Mouse (Mus musculus): Measurements from ENCODE around the gene Fbxo46. TPM values are rescaled to one million over a fixed set of nuclear protein-coding genes. Genes with fewer than 3 reads are reported as not detected.

The Fbxo46 gene
- polyA plus RNA-seq, 1 experiment from 2014 or later: 3.6 TPM

GRCm38 (mm10) chr7:19094826-19095750, 24.6 kb upstream of the Fbxo46 start:
- Histone ChIP-seq H3K9ac (replicated peaks) (peak overlapping the region; percentile 70), H3K36me3 (replicated peaks; ENCODE audit: insufficient read depth, low read length) (peaks cover 2% of the 10 kb centered on the region; the same call in 1 of the 2 replicates), H3K27ac (ENCODE audit: low read depth) (peak overlapping the region; percentile 89), H3K9me3 (ENCODE audit: low read length) (no peaks in the 10 kb centered on the region), H3K27me3 (ENCODE audit: insufficient read depth, low read length) (peaks cover 51% of the 10 kb centered on the region), H3K4me1 (ENCODE audit: insufficient read depth) (peaks cover 26% of the 10 kb centered on the region), H3K4me2 (ENCODE audit: low read depth, low read length) (peak overlapping the region; percentile 99), H3K4me3 (ENCODE audit: low read depth, low read length) (peak overlapping the region; percentile 68)
- DNase-seq: peak; percentile 60
- TF ChIP-seq CTCF (IDR thresholded peaks at IDR 0.05; ENCODE audit: low read depth): no peak
- no peak for TF ChIP-seq EP300 (IDR thresholded peaks at IDR 0.05; ENCODE audit: low read depth)
- peak; percentile 1; the same call in 1 of the 2 replicates for ATAC-seq
- WGBS (ENCODE audit: insufficient replicate concordance): 1% methylated on average over 74 of the region's 87 CpGs

- Histone ChIP-seq H3K27ac (ENCODE audit: low read depth) (no peak overlapping the region), H3K4me3 (ENCODE audit: low read depth, low read length) (peak overlapping the region; percentile 68), H3K4me1 (ENCODE audit: insufficient read depth) (peaks cover 26% of the 10 kb centered on the region), H3K9ac (replicated peaks) (peak overlapping the region; percentile 39; the same call in 1 of the 2 replicates), H3K9me3 (ENCODE audit: low read length) (no peaks in the 10 kb centered on the region), H3K27me3 (ENCODE audit: insufficient read depth, low read length) (peaks cover 48% of the 10 kb centered on the region), H3K4me2 (ENCODE audit: low read depth, low read length) (peak overlapping the region; percentile 99), H3K36me3 (replicated peaks; ENCODE audit: insufficient read depth, low read length) (no peaks in the 10 kb centered on the region; the same call in 1 of the 2 replicates)
- no peak for TF ChIP-seq EP300 (IDR thresholded peaks at IDR 0.05; ENCODE audit: low read depth)
- TF ChIP-seq CTCF (IDR thresholded peaks at IDR 0.05; ENCODE audit: low read depth): no peak
- WGBS (ENCODE audit: insufficient replicate concordance): 2% methylated on average over 19 of the region's 19 CpGs
- DNase-seq (peak; percentile 51), ATAC-seq (no peak)
These were observed 23.9 kb upstream of the Fbxo46 start for GRCm38 (mm10) chr7:19095751-19096110.

GRCm38 (mm10) chr7:19096421-19096976, 23.2 kb upstream of the Fbxo46 start:
- no peak for DNase-seq
- Histone ChIP-seq H3K4me3 (ENCODE audit: low read depth, low read length) (no peak overlapping the region), H3K4me1 (ENCODE audit: insufficient read depth) (peaks cover 26% of the 10 kb centered on the region), H3K27ac (ENCODE audit: low read depth) (no peak overlapping the region), H3K4me2 (ENCODE audit: low read depth, low read length) (peak overlapping the region; percentile 99; the same call in 1 of the 2 replicates), H3K27me3 (ENCODE audit: insufficient read depth, low read length) (peaks cover 40% of the 10 kb centered on the region), H3K9me3 (ENCODE audit: low read length) (no peaks in the 10 kb centered on the region), H3K9ac (replicated peaks) (no peak overlapping the region), H3K36me3 (replicated peaks; ENCODE audit: insufficient read depth, low read length) (no peaks in the 10 kb centered on the region; the same call in 1 of the 2 replicates)
- 65% methylated on average over 5 of the region's 5 CpGs for WGBS (ENCODE audit: insufficient replicate concordance)
- TF ChIP-seq EP300 (IDR thresholded peaks at IDR 0.05; ENCODE audit: low read depth) (no peak), CTCF (IDR thresholded peaks at IDR 0.05; ENCODE audit: low read depth) (no peak)
- ATAC-seq: no peak

DNA sequence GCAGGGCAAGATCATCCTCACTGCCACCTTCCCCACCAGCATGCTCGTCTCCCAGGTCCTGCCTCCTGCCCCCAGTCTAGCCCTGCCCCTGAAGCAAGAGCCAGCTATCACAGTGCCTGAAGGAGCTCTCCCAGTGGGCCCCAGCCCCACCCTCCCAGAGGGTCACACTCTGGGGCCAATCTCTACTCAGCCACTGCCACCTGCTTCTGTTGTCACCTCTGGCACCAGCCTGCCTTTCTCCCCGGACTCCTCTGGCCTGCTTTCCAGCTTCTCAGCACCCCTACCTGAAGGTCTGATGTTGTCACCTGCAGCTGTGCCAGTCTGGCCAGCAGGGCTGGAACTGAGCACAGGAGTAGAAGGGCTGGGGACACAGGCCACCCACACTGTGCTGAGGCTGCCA, 22.4 kb upstream of the Fbxo46 start:
- no peak for ATAC-seq
- peak; percentile 14 for DNase-seq
- TF ChIP-seq CTCF (IDR thresholded peaks at IDR 0.05; ENCODE audit: low read depth) (no peak), EP300 (IDR thresholded peaks at IDR 0.05; ENCODE audit: low read depth) (no peak)
- H3K36me3 ChIP-seq (replicated peaks; ENCODE audit: insufficient read depth, low read length): no peaks in the 10 kb centered on the region; the same call in 1 of the 2 replicates
- H3K4me1 ChIP-seq (ENCODE audit: insufficient read depth): peaks cover 26% of the 10 kb centered on the region
- 57% methylated on average over 2 of the region's 2 CpGs for WGBS (ENCODE audit: insufficient replicate concordance)
- H3K9ac ChIP-seq (replicated peaks): no peak overlapping the region
- peaks cover 33% of the 10 kb centered on the region for H3K27me3 ChIP-seq (ENCODE audit: insufficient read depth, low read length)
- H3K27ac ChIP-seq (ENCODE audit: low read depth): no peak overlapping the region
- H3K4me2 ChIP-seq (ENCODE audit: low read depth, low read length): no peak overlapping the region
- no peak overlapping the region for H3K4me3 ChIP-seq (ENCODE audit: low read depth, low read length)
- no peaks in the 10 kb centered on the region for H3K9me3 ChIP-seq (ENCODE audit: low read length)

DNA sequence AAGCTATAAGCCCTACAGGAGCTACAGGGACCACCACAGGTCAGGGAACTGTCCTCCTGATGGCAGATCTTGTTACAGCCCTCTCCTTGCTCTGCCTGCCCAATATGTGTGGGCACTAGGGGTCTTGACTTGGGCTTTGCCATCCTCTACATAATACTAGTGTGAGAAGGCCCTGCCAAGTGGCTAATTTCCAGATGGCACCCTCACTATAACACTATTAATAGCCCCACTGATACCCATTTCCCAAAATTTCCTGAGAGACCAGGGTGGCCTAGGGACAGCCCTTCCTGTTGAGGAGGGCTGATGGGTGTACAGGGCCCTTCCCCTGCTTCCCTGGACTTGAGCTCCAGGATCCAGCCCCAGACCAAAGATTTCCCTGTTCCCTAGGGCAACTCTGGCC, 21.8 kb upstream of the Fbxo46 start:
- no peaks in the 10 kb centered on the region for H3K9me3 ChIP-seq (ENCODE audit: low read length)
- H3K4me1 ChIP-seq (ENCODE audit: insufficient read depth): peaks cover 20% of the 10 kb centered on the region
- TF ChIP-seq CTCF (IDR thresholded peaks at IDR 0.05; ENCODE audit: low read depth): no peak
- no peak for TF ChIP-seq EP300 (IDR thresholded peaks at IDR 0.05; ENCODE audit: low read depth)
- no peak for DNase-seq
- H3K9ac ChIP-seq (replicated peaks): no peak overlapping the region
- H3K4me3 ChIP-seq (ENCODE audit: low read depth, low read length): no peak overlapping the region
- no peak overlapping the region for H3K4me2 ChIP-seq (ENCODE audit: low read depth, low read length)
- ATAC-seq: no peak
- peaks cover 26% of the 10 kb centered on the region for H3K27me3 ChIP-seq (ENCODE audit: insufficient read depth, low read length)
- no peaks in the 10 kb centered on the region; the same call in 1 of the 2 replicates for H3K36me3 ChIP-seq (replicated peaks; ENCODE audit: insufficient read depth, low read length)
- H3K27ac ChIP-seq (ENCODE audit: low read depth): no peak overlapping the region

DNA sequence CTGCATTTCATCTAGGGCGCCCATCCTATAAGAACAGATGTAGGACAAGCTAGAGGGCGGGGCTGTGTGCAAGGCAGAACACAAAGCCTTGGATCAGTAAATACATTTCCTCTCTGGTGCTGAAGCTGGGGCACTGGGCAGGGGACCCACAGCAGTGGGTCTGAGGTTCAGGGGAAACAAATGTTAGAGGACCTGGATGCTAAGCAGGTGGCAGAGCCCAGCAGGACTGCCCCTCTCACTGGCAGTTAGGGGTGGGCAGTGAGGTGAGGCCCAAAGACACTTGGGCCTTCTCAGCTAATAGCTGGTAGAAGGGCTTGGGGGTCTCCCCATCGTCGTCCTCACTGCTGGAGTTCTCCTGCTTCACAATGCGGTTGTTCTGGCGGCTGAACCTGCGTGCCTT, 20.8 kb upstream of the Fbxo46 start:
- no peak for TF ChIP-seq CTCF (IDR thresholded peaks at IDR 0.05; ENCODE audit: low read depth)
- TF ChIP-seq EP300 (IDR thresholded peaks at IDR 0.05; ENCODE audit: low read depth): no peak
- Histone ChIP-seq H3K4me1 (ENCODE audit: insufficient read depth) (peaks cover 15% of the 10 kb centered on the region), H3K36me3 (replicated peaks; ENCODE audit: insufficient read depth, low read length) (no peaks in the 10 kb centered on the region; the same call in 1 of the 2 replicates), H3K9ac (replicated peaks) (no peak overlapping the region), H3K4me3 (ENCODE audit: low read depth, low read length) (no peak overlapping the region), H3K4me2 (ENCODE audit: low read depth, low read length) (no peak overlapping the region), H3K27me3 (ENCODE audit: insufficient read depth, low read length) (peaks cover 24% of the 10 kb centered on the region), H3K9me3 (ENCODE audit: low read length) (no peaks in the 10 kb centered on the region), H3K27ac (ENCODE audit: low read depth) (no peak overlapping the region)
- ATAC-seq: no peak
- WGBS (ENCODE audit: insufficient replicate concordance): 67% methylated on average over 7 of the region's 7 CpGs
- no peak for DNase-seq
